Mouse (Mus musculus): ENCODE data around the gene Frmd7. TPM values are rescaled to one million over a fixed set of nuclear protein-coding genes. Genes with fewer than 3 reads are reported as not detected.
A peak's percentile ranks its signal among the peaks of the same experiment; 100 is the strongest.

Frmd7 gene
- total RNA-seq (2014; fragmentation: Nextera tagmentation): not detected in 2 replicates
- not detected in 2 replicates for total RNA-seq (2017)

DNA sequence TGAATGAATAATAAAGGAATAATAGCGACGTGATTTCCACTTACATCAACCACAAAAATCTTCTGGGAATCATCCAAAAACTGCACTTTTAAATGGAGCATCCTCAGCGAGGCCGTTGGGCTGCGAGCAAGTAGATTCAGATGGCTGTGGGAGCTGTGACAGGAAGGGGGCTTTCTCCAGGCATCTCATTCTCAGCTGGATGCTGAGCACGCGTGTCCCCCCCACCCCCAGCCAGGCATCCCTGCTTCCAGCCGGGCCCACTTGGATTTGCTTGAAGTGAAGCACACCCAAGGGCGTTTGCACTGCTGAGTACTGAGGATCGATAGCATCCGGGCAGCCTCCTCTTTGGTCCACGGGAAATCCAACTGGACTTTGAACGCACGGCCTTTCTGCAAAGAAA is at the start of gene Frmd7:
Gene Frmd7, minus strand, starts transcription at position 101 of the 400 bp plus-strand sequence.
- ATAC-seq (replicated peaks; ENCODE audit: low FRiP score, low TSS enrichment, poor library complexity, severe bottlenecking): no peak

DNA sequence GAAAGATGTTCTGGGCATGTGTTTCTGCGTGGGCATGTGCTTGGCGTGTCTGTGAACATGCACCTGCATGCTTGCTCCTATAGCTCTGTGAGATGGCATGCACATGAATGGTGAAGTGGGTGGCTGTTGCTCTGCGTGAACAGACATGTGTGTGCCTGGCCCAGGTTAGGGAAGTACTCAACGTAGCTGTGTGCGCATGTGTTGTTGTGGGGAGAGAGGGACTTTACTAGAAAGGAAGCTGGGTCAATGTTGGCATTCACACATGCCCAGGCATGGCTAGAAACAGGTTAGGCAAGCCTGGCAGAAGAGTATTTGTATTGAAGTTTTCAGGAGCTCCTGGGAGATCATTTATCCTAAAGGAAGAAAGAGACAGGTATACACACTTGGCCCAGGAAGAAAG is 48.8 kb upstream of the Frmd7 start:
- ATAC-seq (replicated peaks; ENCODE audit: low FRiP score, low TSS enrichment, poor library complexity, severe bottlenecking): no peak

DNA sequence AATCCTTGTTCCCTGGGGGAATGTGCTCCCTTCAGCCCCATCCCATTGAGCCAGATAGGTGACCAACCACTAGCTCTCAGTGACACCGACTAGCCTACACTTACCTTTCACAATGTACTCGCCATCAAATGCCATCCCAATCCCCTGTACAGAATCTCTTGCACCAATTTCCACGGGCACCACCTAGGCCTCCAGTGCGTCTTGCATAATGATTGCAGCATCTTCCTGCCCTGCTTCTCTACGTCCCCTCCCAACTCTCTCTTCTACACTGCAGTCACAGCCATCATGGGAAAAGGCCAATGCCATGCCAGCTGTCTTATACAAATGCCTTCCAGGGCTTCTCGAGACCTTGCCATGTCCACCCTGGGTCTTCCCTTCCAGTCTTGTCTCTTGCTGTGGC is 47.4 kb upstream of the Frmd7 start:
- no peak for ATAC-seq (replicated peaks; ENCODE audit: low FRiP score, low TSS enrichment, poor library complexity, severe bottlenecking)

DNA sequence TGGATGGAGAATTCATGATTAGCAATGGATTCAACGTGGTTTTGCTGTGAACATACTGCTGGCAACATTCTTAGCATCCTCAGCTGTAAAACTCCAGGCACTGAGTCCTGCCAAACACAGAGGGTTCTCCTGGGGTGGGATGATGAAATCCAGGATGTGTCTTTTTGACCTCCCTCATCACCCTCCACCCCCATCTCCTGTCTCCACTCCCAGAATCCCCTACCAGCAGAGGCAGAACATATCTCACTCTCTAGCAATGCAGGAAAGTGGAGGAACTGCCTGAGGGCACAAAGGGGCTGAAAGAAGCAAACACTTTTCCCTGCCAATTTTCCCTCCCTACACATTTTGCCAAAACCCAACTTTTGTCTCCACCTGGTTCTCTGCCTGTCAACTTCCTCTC is 46.1 kb upstream of the Frmd7 start:
- no peak for ATAC-seq (replicated peaks; ENCODE audit: low FRiP score, low TSS enrichment, poor library complexity, severe bottlenecking)

DNA sequence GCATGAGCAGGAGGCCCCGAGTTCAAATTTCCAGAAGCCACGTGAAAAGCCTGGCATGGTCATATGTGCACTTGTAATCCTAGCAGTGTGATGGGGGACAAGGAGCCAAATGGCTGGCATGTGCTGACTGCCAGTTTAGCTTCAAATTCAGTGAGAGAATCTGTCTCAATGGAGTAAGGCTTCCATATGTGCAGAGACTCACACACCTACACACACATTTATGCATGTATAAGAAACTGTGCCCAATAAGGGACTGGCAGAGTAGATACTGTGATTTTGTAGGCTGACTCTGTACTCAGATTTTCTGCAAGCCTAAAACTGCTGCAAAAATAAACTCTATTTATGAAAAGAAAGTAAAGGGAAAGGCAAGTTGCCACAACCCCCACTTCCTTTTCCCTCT is 35.9 kb upstream of the Frmd7 start:
- ATAC-seq (replicated peaks; ENCODE audit: low FRiP score, low TSS enrichment, poor library complexity, severe bottlenecking): no peak

DNA sequence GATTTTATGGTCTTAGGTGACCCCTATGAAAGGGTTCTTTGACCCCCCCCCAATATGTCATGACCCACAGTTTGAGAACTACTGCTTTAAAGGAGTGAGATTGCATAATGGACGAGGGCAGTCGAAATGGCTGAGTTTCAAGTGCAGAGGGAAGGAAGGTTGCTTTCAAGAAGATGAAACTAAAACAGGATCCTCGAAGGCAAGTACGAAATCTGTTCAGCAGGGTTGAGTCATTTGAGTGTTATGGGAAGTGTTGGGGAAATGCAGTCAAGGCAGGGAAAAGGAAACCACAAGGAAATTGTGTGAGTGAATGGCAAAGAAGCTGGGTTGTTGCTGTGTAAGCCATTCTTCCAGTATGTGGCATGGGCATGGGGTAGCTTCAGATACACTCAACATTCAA is 29.6 kb upstream of the Frmd7 start:
- no peak for ATAC-seq (replicated peaks; ENCODE audit: low FRiP score, low TSS enrichment, poor library complexity, severe bottlenecking)

DNA sequence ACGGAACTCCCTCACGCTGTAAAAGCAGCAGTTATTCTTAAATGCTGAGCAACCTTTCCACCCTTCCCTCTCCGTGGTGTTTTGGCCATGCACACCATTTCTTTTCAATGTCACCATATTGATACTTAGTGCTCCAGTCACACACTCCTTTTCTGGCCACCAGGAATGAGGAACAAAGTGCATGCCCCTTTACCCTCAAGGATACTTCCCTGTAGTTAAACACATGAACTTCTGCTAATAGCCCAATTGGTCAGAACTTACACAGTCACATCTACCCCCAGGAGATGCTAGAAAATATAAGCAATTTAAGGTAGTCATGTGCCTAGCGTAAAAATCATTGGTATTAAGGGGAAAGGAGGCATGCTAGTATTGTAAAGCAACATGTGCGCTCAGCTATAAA is 27.4 kb upstream of the Frmd7 start:
- no peak for ATAC-seq (replicated peaks; ENCODE audit: low FRiP score, low TSS enrichment, poor library complexity, severe bottlenecking)

DNA sequence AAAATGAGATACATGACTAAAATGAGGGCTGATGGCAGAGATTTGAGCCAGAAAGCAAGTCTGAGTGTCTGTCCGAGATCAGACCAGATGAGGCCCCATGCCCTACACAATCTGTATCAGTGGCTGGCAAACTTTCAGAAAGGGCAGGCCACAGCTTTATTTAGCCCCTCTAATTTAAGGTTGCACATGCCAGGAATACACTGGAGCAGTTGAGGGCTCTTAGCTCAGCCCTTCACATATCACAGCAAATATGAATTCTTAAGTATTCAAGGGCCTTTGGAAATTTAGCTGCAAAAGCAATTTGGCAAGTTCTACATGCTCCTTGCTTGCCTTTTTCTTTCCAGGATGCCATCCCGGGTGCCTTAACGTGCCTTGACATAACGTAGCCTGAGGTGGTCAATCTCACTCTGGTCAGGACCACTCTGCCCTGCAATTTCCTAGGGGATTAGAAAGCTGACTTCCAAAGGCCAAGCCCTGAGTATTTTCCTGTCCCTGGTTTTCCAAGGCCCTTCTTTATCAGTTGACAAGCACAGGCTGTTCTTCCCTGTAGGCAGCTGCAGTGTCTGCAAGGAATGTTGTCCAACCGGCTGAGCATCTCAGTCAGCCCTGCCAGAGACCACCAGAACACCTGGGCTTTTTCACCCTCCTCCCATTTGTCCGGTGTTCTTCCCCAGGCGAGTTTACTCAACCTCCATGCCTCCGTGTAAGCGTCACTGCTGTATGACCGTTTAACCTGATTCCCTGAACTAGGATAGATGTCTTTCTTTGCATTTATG is 25.8 kb upstream of the Frmd7 start:
- no peak for ATAC-seq (replicated peaks; ENCODE audit: low FRiP score, low TSS enrichment, poor library complexity, severe bottlenecking)

DNA sequence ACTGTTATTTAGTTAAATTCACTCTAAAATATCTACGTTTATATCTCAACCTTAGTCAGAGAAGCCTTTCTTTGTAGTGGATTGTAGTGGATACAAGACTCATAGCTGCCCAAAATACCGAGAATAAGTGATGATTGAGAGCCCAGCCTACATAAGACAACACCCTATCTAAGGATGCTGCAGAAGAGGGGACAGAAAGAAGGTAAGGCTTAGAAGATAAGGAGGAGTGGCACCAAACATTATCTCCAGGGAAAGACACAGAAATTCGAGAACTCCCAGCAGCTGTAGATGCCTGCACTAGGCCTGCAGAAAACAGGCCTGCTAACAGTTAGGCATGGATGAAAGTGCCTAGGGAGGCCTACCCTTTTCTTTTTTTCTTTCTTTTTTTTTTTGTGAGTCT is 22.6 kb upstream of the Frmd7 start:
- ATAC-seq (replicated peaks; ENCODE audit: low FRiP score, low TSS enrichment, poor library complexity, severe bottlenecking): peak; percentile 63; the same call in 1 of the 2 replicates

DNA sequence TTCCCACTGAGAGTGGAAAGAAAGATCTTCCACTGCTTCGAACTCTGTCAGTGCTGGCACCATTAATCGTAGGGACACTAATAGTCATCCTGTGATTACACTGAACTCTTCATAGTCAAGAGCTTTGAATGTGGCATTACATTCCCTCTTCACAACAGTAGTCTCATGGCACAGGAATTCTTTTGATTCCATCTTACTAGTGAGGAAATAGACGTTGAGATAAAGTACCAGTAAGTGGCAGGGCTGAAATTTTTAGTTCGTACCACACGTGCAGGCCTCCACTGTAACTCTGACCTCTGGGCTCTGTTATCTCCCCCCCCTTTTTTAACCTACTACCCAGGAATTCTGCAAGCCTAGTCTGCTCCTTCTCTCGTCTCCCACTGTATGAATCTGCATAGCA is 20.4 kb upstream of the Frmd7 start:
- ATAC-seq (replicated peaks; ENCODE audit: low FRiP score, low TSS enrichment, poor library complexity, severe bottlenecking): no peak

DNA sequence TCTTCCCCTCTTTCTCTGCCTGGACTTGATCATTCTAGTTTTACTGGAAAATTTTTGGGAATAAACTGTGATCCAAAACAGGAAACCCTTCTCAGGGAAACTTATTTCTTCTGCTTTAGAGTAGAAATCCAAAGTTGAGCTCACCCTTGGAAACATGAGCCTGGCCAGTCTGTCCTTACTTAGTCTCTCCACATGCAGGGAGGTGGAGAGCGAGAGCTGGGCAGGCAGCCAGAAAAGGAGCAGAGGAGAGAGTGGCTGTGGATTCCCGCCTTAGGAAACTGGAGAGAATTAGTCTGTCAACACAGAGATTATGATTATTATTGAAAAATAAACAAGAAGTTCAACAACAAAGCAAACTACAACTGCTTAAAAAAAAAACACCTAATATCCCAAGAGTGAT is 6.1 kb upstream of the Frmd7 start:
- no peak for ATAC-seq (replicated peaks; ENCODE audit: low FRiP score, low TSS enrichment, poor library complexity, severe bottlenecking)

DNA sequence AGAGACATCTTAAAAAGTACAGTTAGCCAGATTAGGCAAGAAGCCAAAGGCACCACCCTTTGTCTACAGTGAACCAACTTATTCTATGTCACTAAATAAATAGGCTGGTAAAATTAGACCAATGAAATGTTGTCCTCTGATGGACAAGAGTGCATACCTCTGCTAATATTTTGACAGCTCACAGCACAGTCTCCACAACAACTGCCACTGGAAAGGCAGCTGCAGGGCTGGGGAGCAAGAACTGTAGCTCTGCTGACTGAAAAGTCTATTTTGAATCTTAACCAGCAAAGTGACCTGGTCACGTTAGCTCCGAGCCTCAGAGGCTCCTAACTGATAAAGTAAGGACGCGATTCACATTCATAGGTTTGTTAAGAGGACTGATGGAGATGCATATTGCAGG is 5.6 kb upstream of the Frmd7 start:
- ATAC-seq (replicated peaks; ENCODE audit: low FRiP score, low TSS enrichment, poor library complexity, severe bottlenecking): no peak

DNA sequence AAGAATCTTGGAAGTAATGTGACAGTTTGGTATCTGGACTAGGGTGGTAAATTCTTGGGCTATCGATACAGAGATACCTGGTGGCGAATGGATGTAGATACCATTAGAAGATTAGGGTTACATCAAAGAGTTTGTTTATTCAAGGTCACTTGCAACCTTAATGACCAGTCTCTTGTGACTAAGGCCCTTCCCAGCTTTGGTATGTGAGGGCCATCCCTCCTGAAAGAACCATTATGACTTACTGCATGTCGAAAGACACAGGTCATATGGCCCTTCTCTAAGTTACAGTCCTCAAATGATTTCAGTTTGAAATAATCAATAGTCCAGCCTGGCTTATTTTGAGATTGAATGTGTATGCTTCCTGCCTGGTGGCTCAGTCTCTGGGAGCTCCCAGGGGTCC is 5.4 kb downstream of the Frmd7 start:
- no peak for ATAC-seq (replicated peaks; ENCODE audit: low FRiP score, low TSS enrichment, poor library complexity, severe bottlenecking)

DNA sequence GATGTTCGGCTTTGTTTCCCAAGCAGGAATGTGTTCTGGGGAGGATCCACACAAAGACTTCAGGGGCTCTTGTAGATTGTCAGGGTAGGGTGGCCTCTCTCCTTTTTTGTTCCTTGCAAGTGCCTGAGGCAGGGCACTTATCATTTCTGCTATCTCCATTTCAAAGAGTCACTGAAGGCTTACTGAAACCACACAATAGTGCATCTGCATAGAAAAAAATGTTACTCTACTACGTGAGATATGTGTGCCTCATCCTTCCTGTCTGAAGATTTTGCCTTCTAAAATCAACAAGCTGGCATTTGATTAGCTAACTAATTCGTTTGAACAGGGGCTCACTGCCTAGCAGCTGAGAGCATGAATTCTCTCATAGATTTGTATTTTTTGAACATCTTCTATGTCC is 12.2 kb downstream of the Frmd7 start:
- peak; percentile 44; the same call in 1 of the 2 replicates for ATAC-seq (replicated peaks; ENCODE audit: low FRiP score, low TSS enrichment, poor library complexity, severe bottlenecking)

DNA sequence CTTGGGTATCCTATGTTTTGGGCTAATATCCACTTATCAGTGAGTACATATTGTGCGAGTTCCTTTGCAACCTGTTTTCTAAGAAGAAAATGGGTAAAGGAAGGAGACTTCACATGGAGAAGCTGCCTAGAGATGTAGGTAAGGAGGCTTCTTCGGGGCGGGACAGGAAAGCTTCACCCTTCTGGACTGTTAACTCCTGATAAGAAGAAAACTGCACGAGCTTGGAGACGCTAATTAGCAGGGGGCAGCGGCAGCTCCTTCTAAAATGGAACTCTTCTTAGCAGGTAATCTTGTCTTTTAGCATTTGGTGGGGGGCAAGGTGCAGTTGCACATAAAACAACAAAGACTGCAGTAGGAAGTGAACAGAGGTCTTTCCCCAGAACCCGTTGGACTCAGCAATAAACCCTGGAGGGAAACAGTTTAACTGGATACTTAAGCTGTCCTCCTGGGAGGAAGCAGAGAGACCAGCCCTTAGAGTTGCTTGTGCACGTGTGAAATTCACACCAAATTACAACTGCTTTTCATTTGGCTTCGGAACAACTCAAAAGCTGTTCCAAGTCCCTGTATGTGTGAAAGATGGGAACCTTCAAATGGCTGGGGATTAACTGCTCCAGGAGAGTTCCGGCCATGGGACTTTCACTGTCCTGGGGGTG is 15.5 kb downstream of the Frmd7 start:
- peak; percentile 85 for ATAC-seq (replicated peaks; ENCODE audit: low FRiP score, low TSS enrichment, poor library complexity, severe bottlenecking)

DNA sequence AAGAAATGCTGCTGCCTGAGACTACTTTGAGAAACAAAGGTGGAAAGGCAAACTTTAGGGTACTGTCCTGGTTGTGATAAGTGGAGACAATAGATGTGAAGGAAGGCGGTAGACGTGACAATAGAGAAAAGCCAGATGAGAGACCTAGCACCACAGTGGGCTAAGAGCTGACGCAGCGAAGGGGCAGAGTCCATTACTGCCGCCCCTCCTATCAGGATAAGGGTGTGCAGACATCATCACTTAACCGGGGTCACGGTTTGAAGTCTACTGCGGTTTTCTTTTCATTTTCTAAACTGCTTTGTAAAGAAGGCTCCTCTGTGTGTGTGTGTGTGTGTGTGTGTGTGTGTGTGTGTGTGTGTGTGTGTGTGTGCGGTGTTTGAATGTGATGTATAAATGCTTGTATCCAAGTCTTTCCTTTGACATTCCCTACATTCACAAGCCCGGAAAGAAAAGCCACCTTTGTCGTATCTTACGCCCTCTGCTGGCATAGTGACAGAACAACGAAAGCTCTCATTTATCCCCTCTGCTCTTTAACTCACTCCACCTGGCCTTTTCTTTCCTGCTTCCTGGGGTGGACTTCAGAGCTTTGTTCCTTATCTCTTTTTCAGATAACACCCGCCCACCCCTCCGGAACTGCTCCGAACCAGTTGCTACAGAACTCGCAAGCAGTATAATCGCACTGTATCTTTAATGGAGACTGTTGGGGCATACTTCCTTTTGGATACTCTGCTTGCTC is 17.7 kb downstream of the Frmd7 start:
- peak; percentile 57 for ATAC-seq (replicated peaks; ENCODE audit: low FRiP score, low TSS enrichment, poor library complexity, severe bottlenecking)

DNA sequence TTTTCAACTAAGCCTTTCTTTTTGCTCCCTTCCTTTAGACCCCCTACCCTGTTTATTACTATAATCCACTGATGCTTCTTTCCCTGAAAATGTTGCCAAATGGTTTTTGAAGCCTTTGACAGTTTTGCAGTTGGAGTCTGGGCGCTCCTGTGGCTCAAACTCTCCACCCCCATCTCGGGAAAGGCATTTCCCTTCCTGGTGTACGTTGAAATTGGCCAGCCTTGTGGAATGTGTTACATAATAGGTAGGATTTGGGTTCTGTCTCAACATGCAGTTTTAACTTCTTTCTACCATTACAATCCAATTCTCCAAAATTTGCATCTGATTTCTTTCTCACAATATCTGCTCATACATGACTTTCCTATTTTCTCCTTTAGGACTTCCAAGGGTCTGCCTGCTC is 23.8 kb downstream of the Frmd7 start:
- no peak for ATAC-seq (replicated peaks; ENCODE audit: low FRiP score, low TSS enrichment, poor library complexity, severe bottlenecking)

DNA sequence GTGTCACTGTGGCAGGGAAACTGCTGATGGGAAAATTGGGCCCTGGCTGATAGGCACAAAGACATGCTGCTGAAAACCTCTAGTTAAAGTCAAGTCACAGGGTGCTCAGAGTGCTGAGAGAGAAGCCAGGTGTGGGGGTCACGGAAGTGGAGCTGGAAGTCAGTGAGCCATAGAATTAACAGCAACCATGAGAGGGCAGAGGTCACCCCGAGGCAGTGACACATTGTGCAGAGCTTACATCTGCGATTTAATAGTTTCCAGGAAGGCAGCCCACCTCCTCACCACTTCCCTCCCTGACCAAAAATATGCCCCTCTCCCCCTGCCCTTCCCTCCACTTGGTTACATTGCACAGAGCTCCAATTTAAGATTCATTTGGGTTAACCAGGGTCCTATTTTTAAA is 25.1 kb downstream of the Frmd7 start:
- ATAC-seq (replicated peaks; ENCODE audit: low FRiP score, low TSS enrichment, poor library complexity, severe bottlenecking): no peak

DNA sequence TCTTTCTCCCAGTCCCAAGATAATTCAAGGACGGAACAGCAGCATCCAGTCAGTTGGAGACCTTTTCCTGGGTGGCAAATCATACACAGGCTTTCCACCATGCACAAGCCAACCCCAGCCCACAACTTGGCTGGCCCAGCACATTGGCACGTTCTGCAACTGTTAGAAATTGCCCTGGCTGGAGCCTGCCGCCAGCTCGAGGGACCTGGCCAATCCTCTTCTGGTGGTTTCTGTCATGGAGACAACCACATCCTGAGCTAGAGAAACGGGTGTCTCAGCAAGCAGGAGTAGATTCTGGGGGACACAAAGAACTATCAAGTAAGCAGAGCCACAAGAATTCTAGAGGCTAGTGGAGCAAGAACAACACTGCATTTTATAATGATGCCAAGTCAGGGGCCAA is 32.6 kb downstream of the Frmd7 start:
- ATAC-seq (replicated peaks; ENCODE audit: low FRiP score, low TSS enrichment, poor library complexity, severe bottlenecking): no peak

DNA sequence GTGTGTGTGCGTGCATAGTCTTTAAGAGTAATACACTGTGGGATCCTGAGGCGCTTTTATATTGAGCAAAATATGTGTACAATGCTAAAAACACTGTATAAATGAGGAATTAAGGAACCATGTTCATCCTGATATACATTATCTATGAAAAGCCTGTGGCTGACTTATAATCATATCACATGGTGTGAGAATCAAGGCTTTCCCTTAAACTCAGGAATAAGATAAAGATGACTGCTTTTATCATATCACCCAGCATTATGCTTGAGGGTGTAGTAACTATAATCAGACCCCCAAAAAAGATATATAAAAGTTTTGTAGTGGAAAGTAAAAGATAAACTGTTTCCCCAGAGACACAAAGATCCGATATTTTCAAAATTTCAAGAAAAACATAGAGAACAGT is 39.0 kb downstream of the Frmd7 start:
- no peak for ATAC-seq (replicated peaks; ENCODE audit: low FRiP score, low TSS enrichment, poor library complexity, severe bottlenecking)

DNA sequence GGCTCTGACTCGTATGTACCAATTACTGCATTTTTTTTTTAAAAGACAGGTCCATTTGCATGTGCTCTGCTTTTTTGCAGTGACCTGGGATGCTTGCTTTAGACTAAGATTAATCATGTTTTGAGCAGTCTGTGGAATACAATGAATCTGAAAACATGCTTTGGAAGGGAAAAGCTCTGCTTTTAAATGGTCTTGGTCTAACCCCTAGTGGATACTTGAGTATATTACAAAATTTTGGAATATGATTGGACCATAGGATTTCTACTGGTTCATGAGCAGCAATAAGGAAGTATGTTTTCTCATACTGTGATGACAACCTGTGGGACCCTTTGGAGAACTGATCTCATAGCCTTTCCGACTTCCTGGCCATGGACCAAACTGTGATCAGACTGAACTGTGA is 54.5 kb downstream of the Frmd7 start:
- ATAC-seq (replicated peaks; ENCODE audit: low FRiP score, low TSS enrichment, poor library complexity, severe bottlenecking): no peak
